Mouse (Mus musculus): Measurements from ENCODE around the gene Cd300ld5. TPM values are rescaled to one million over a fixed set of nuclear protein-coding genes. Genes with fewer than 3 reads are reported as not detected.
A peak's percentile ranks its signal among the peaks of the same experiment; 100 is the strongest.
"Not testable (repeated sequence)": the region's sequence is repeated elsewhere in the genome, so short reads cannot be mapped to it uniquely, and the experiment has no call there.

Gene Cd300ld5
- polyA plus RNA-seq, 1 experiment from 2014 or later: not detected

- Histone ChIP-seq H3K4me2 (replicated peaks; ENCODE audit: low read depth) (no peak overlapping the region), H3K27ac (replicated peaks) (no peak overlapping the region), H3K4me3 (ENCODE audit: low read depth, low read length) (no peak overlapping the region), H3K36me3 (ENCODE audit: control insufficient read depth, insufficient read depth, low read length) (no peaks in the 10 kb centered on the region), H3K27me3 (ENCODE audit: control insufficient read depth, insufficient read depth, low read length) (no peaks in the 10 kb centered on the region), H3K4me1 (replicated peaks; ENCODE audit: control insufficient read depth, insufficient read depth) (no peaks in the 10 kb centered on the region), H3K9ac (ENCODE audit: low read length) (no peak overlapping the region), H3K9me3 (ENCODE audit: control insufficient read depth, low read length) (no peaks in the 10 kb centered on the region)
- 70% methylated on average over 4 of the region's 4 CpGs for WGBS
- ATAC-seq (ENCODE audit: low FRiP score, low TSS enrichment) (no peak), DNase-seq (ENCODE audit: low spot score) (no peak)
- TF ChIP-seq CTCF (IDR thresholded peaks at IDR 0.05; ENCODE audit: low read depth) (no peak), EP300 (optimal IDR thresholded peaks at IDR 0.05) (no peak)
Measured at GRCm38 (mm10) chr11:115058701-115059100, 21.1 kb upstream of the Cd300ld5 start.

DNA sequence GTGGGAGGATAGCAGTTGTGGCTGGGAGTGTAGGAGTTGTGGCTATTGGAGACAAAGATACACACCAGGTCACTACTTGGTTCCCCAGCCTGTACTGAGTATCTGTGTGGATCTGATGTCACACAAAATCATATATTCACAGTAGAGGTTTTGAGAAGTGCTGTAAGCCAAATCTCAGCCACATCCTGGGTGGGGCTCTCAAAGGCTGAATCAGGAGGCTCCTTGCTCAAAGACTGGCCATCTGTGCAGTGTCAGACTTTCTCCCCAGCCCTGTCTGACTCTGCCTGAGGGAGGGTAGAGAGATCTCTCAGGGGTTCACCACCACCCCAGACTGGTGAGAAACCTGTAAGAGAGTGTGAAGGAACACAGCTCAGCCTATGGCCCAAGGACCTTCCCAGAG, 17.0 kb upstream of the Cd300ld5 start:
- TF ChIP-seq CTCF (IDR thresholded peaks at IDR 0.05; ENCODE audit: low read depth): no peak
- no peak for TF ChIP-seq EP300 (optimal IDR thresholded peaks at IDR 0.05)
- Histone ChIP-seq H3K27ac (replicated peaks) (no peak overlapping the region), H3K27me3 (ENCODE audit: control insufficient read depth, insufficient read depth, low read length) (no peaks in the 10 kb centered on the region), H3K4me1 (replicated peaks; ENCODE audit: control insufficient read depth, insufficient read depth) (no peaks in the 10 kb centered on the region), H3K36me3 (ENCODE audit: control insufficient read depth, insufficient read depth, low read length) (no peaks in the 10 kb centered on the region), H3K9me3 (ENCODE audit: control insufficient read depth, low read length) (no peaks in the 10 kb centered on the region), H3K9ac (ENCODE audit: low read length) (no peak overlapping the region), H3K4me2 (replicated peaks; ENCODE audit: low read depth) (no peak overlapping the region), H3K4me3 (ENCODE audit: low read depth, low read length) (no peak overlapping the region)
- no peak for ATAC-seq (ENCODE audit: low FRiP score, low TSS enrichment)
- DNase-seq (ENCODE audit: low spot score): no peak

- DNase-seq (ENCODE audit: low spot score): no peak
Measured at GRCm38 (mm10) chr11:115052991-115053390, 15.4 kb upstream of the Cd300ld5 start.

GRCm38 (mm10) chr11:115052206-115052605, 14.6 kb upstream of the Cd300ld5 start:
- H3K27ac ChIP-seq (replicated peaks): no peak overlapping the region
- 3% methylated on average over 9 of the region's 9 CpGs for WGBS
- TF ChIP-seq CTCF (IDR thresholded peaks at IDR 0.05; ENCODE audit: low read depth): no peak

More at GRCm38 (mm10) chr11:115052991-115053390, 15.4 kb upstream of the Cd300ld5 start:
- 90% methylated on average over 1 of the region's 1 CpGs for whole genome bisulfite sequencing
- H3K36me3 ChIP-seq (ENCODE audit: control insufficient read depth, insufficient read depth, low read length): no peaks in the 10 kb centered on the region
- H3K9me3 ChIP-seq (ENCODE audit: control insufficient read depth, low read length): no peaks in the 10 kb centered on the region
- no peak overlapping the region for H3K9ac ChIP-seq (ENCODE audit: low read length)
- no peaks in the 10 kb centered on the region for H3K4me1 ChIP-seq (replicated peaks; ENCODE audit: control insufficient read depth, insufficient read depth)
- no peak overlapping the region for H3K4me2 ChIP-seq (replicated peaks; ENCODE audit: low read depth)
- H3K27me3 ChIP-seq (ENCODE audit: control insufficient read depth, insufficient read depth, low read length): no peaks in the 10 kb centered on the region
- TF ChIP-seq EP300 (optimal IDR thresholded peaks at IDR 0.05): no peak
- H3K4me3 ChIP-seq (ENCODE audit: low read depth, low read length): no peak overlapping the region
- H3K27ac ChIP-seq (replicated peaks): no peak overlapping the region
- no peak for ATAC-seq (ENCODE audit: low FRiP score, low TSS enrichment)

GRCm38 (mm10) chr11:115049282-115049895, 11.8 kb upstream of the Cd300ld5 start:
- no peak overlapping the region for H3K27ac ChIP-seq (replicated peaks)
- no peaks in the 10 kb centered on the region for H3K27me3 ChIP-seq (ENCODE audit: control insufficient read depth, insufficient read depth, low read length)
- no peak overlapping the region for H3K4me2 ChIP-seq (replicated peaks; ENCODE audit: low read depth)
- H3K4me1 ChIP-seq (replicated peaks; ENCODE audit: control insufficient read depth, insufficient read depth): no peaks in the 10 kb centered on the region
- 39% methylated on average over 3 of the region's 3 CpGs for WGBS
- no peak for DNase-seq (ENCODE audit: low spot score)
- ATAC-seq (ENCODE audit: low FRiP score, low TSS enrichment): no peak
- TF ChIP-seq EP300 (optimal IDR thresholded peaks at IDR 0.05): no peak
- peak; percentile 42 for TF ChIP-seq CTCF (IDR thresholded peaks at IDR 0.05; ENCODE audit: low read depth)
- H3K36me3 ChIP-seq (ENCODE audit: control insufficient read depth, insufficient read depth, low read length): no peaks in the 10 kb centered on the region
- H3K9me3 ChIP-seq (ENCODE audit: control insufficient read depth, low read length): no peaks in the 10 kb centered on the region
- H3K9ac ChIP-seq (ENCODE audit: low read length): no peak overlapping the region
- H3K4me3 ChIP-seq (ENCODE audit: low read depth, low read length): no peak overlapping the region

More at GRCm38 (mm10) chr11:115052206-115052605, 14.6 kb upstream of the Cd300ld5 start:
- Histone ChIP-seq H3K27me3 (ENCODE audit: control insufficient read depth, insufficient read depth, low read length) (no peaks in the 10 kb centered on the region), H3K4me3 (ENCODE audit: low read depth, low read length) (no peak overlapping the region), H3K36me3 (ENCODE audit: control insufficient read depth, insufficient read depth, low read length) (no peaks in the 10 kb centered on the region), H3K4me2 (replicated peaks; ENCODE audit: low read depth) (no peak overlapping the region), H3K9me3 (ENCODE audit: control insufficient read depth, low read length) (no peaks in the 10 kb centered on the region), H3K4me1 (replicated peaks; ENCODE audit: control insufficient read depth, insufficient read depth) (no peaks in the 10 kb centered on the region), H3K9ac (ENCODE audit: low read length) (no peak overlapping the region)
- ATAC-seq (ENCODE audit: low FRiP score, low TSS enrichment) (no peak), DNase-seq (ENCODE audit: low spot score) (peak; percentile 70)

- no peak for ATAC-seq (ENCODE audit: low FRiP score, low TSS enrichment)
- no peaks in the 10 kb centered on the region for H3K4me1 ChIP-seq (replicated peaks; ENCODE audit: control insufficient read depth, insufficient read depth)
- no peaks in the 10 kb centered on the region for H3K9me3 ChIP-seq (ENCODE audit: control insufficient read depth, low read length)
- no peaks in the 10 kb centered on the region for H3K27me3 ChIP-seq (ENCODE audit: control insufficient read depth, insufficient read depth, low read length)
- no peaks in the 10 kb centered on the region for H3K36me3 ChIP-seq (ENCODE audit: control insufficient read depth, insufficient read depth, low read length)
- no peak within 1 kb of the TSS for H3K4me2 ChIP-seq (replicated peaks; ENCODE audit: low read depth)
- no peak for TF ChIP-seq CTCF (IDR thresholded peaks at IDR 0.05; ENCODE audit: low read depth)
- TF ChIP-seq EP300 (optimal IDR thresholded peaks at IDR 0.05): no peak
- H3K27ac ChIP-seq (replicated peaks): no peak within 1 kb of the TSS
- no peak within 1 kb of the TSS for H3K9ac ChIP-seq (ENCODE audit: low read length)
- WGBS: 67% methylated on average over 2 of the region's 2 CpGs
- no peak for DNase-seq (ENCODE audit: low spot score)
- no peak within 1 kb of the TSS for H3K4me3 ChIP-seq (ENCODE audit: low read depth, low read length)
Measured at GRCm38 (mm10) chr11:115048259-115048658, 10.7 kb upstream of the Cd300ld5 start, which contains the start of gene Cd300ld3. TSS of gene Cd300ld3 (minus strand) at chr11:115048409.

GRCm38 (mm10) chr11:115026912-115027311, 10.7 kb downstream of the Cd300ld5 start, which contains the start of gene Cd300ld4:
TSS of gene Cd300ld4 (minus strand) at chr11:115027012.
- H3K27me3 ChIP-seq (ENCODE audit: control insufficient read depth, insufficient read depth, low read length); ATAC-seq (ENCODE audit: low FRiP score, low TSS enrichment); H3K27ac ChIP-seq (replicated peaks); H3K36me3 ChIP-seq (ENCODE audit: control insufficient read depth, insufficient read depth, low read length); H3K4me2 ChIP-seq (replicated peaks; ENCODE audit: low read depth); H3K9ac ChIP-seq (ENCODE audit: low read length); H3K9me3 ChIP-seq (ENCODE audit: control insufficient read depth, low read length); H3K4me1 ChIP-seq (replicated peaks; ENCODE audit: control insufficient read depth, insufficient read depth); DNase-seq (ENCODE audit: low spot score); H3K4me3 ChIP-seq (ENCODE audit: low read depth, low read length): not testable (repeated sequence)
- WGBS: no CpG with 5 or more reads among the region's 6 CpGs

DNA sequence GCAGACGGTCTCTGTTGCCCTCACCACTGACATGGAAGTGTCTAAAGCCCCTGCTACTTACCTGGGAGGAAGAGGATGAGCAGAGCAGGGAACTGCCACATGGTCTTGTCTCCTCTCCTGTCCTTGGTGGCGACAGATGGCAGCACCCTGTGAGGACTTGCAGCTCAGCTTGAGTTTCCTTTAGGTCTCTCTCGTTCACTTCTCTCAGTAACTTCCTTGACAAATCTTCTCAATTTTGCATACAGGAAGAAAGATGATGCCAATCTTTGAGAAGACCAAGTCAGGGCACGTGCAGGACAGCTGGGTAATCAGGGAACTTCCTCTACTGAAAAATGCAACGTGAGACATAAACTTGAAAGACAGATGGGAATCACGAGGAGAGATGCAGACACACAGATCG, 21.5 kb downstream of the Cd300ld5 start, which contains the start of gene Cd300ld2:
Gene Cd300ld2, minus strand, starts transcription at position 101 of the 400 bp plus-strand sequence.
- DNase-seq (ENCODE audit: low spot score); H3K9ac ChIP-seq (ENCODE audit: low read length); H3K27ac ChIP-seq (replicated peaks); H3K27me3 ChIP-seq (ENCODE audit: control insufficient read depth, insufficient read depth, low read length); H3K9me3 ChIP-seq (ENCODE audit: control insufficient read depth, low read length); H3K4me2 ChIP-seq (replicated peaks; ENCODE audit: low read depth); H3K36me3 ChIP-seq (ENCODE audit: control insufficient read depth, insufficient read depth, low read length); H3K4me3 ChIP-seq (ENCODE audit: low read depth, low read length); H3K4me1 ChIP-seq (replicated peaks; ENCODE audit: control insufficient read depth, insufficient read depth); ATAC-seq (ENCODE audit: low FRiP score, low TSS enrichment): not testable (repeated sequence)
- WGBS: no CpG with 5 or more reads among the region's 7 CpGs
